ENCODE assay signal across 15 mouse cellular contexts in the genomic region with DNA sequence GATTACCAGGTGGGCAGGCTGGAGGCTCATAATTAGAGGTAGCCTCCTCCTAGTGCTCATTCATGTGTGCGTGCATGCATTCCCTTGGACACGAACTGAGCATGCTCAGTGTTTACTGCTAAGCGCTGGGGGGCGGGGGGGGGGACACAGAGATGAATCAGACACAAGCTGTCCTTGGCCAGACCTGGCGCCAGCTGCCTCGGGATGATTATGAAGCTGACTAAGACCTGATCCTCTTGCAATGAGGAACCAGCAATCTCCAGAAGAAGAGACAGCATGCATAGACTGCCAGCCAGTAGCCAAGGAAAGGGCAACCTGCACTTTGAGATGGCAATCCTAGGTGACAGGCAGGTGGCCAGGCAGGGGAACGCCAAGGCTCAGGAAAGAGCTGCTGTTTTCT. TPM values are rescaled to one million over a fixed set of nuclear protein-coding genes. Genes with fewer than 3 reads are reported as not detected.
DNase-seq lines count a peak whose midpoint lies in the region; ATAC-seq lines count a peak whose summit lies in the region.
"Had no signal": no experiment of that assay in that cellular context is flagged by ENCODE, and none has a peak within 500 bp of the region (broad histone marks: within the 10 kb centered on the region; RNA-seq: fewer than 3 reads in every experiment).

No protein-coding gene starts in this region.

- H3K4me2 ChIP-seq in hindbrain, embryonic 14.5 days (replicated peaks) = no peak overlapping the region

- no peak overlapping the region for H3K9ac ChIP-seq in hindbrain, embryonic 14.5 days
- H3K9ac ChIP-seq: liver, postnatal 0 days had no signal

- no peak for ATAC-seq in hindbrain, embryonic 14.5 days (ENCODE audit: low FRiP score)
- ATAC-seq: inflammation-experienced regulatory T-cells, adult 6 months; liver, postnatal 0 days had no signal

- H3K4me3 ChIP-seq in hindbrain, embryonic 14.5 days (replicated peaks; ENCODE audit: low read length) = no peak overlapping the region
- H3K4me3 ChIP-seq: limb, embryonic 10.5 days had no signal

- H3K27me3 ChIP-seq in hindbrain, embryonic 14.5 days (ENCODE audit: control insufficient read depth, insufficient read depth, low read length) = no peaks in the 10 kb centered on the region

- peak; percentile 48 for DNase-seq in retina, adult 2 months (ENCODE audit: low read depth, low spot score)
- no peak for DNase-seq in retina, embryonic 14.5 days (ENCODE audit: low spot score)
- peak; percentile 69 to 75 for DNase-seq in adrenal gland, postnatal 36 days
- DNase-seq in cerebellum, postnatal 10 days = peak; percentile 81
- peak; percentile 31 for DNase-seq in telencephalon, adult 2 months (ENCODE audit: low read depth, low spot score)
- DNase-seq in lung, adult 18-20 months = no peak
- DNase-seq in hindbrain, embryonic 14.5 days (ENCODE audit: low spot score) = no peak
- DNase-seq: kidney, postnatal 14 days; liver, postnatal 0 days; thymus, postnatal 25 days had no signal

- no peaks in the 10 kb centered on the region for H3K36me3 ChIP-seq in hindbrain, embryonic 14.5 days (replicated peaks; ENCODE audit: control insufficient read depth, insufficient read depth)
- H3K36me3 ChIP-seq: limb, embryonic 10.5 days had no signal

- WGBS in hindbrain, embryonic 14.5 days = 72% methylated on average over 7 of the region's 7 CpGs

- H3K9me3 ChIP-seq in hindbrain, embryonic 14.5 days (ENCODE audit: control insufficient read depth, low read length) = no peaks in the 10 kb centered on the region
- H3K9me3 ChIP-seq: limb, embryonic 10.5 days had no signal

- H3K27ac ChIP-seq in hindbrain, embryonic 14.5 days = no peak overlapping the region
- H3K27ac ChIP-seq: limb, embryonic 10.5 days had no signal

- peaks cover 19% of the 10 kb centered on the region for H3K4me1 ChIP-seq in hindbrain, embryonic 14.5 days (replicated peaks; ENCODE audit: control insufficient read depth, insufficient read depth, low read length)

RNA-seq across cellular contexts. Expression of gene Prima1, which starts 36.4 kb away (rescaled TPM):
- 1 to 10 TPM; 2.1 to 2.6 TPM for total RNA-seq in adrenal gland, postnatal 36 days (2021)
- 1.5 and 1.9 TPM in 2 replicates for polyA plus RNA-seq in hindbrain, embryonic 14.5 days (2014; fragmentation: Nextera tagmentation; extraction: Ambion mirVana)
- total RNA-seq: CH12.LX; megakaryocyte, adult 5-6 weeks had no signal
- polyA plus RNA-seq: heart, postnatal 0 days; inflammation-experienced regulatory T-cells, adult 6 months; limb, embryonic 10.5 days; liver, postnatal 0 days had no signal

Comparison
In these comparisons a context has a peak if more than half of its experiments do, and no peak if none do; other contexts are left out.
1. DNase-seq: peak in retina, adult 2 months (single experiment), adrenal gland, postnatal 36 days (2 of 2), cerebellum, postnatal 10 days (2 of 2) and telencephalon, adult 2 months (single experiment); none in retina, embryonic 14.5 days (single experiment), lung, adult 18-20 months (0 of 2) and hindbrain, embryonic 14.5 days (single experiment).